Mouse (Mus musculus) cerebellum, postnatal 36 days (tissue): ENCODE data around the gene Prrc2a.
"Not testable (repeated sequence)": the region's sequence is repeated elsewhere in the genome, so short reads cannot be mapped to it uniquely, and the experiment has no call there.

Experiments used
- DNase-seq, 2 experiments: peaks; one replicate each; pipeline ENCODE4 v3.0.0; 2021 to 2022; ENCODE audit warnings: mixed read lengths in 2 of 2

Prrc2a gene

GRCm38 (mm10) chr17:35131500-35132173 lies 33.1 kb downstream of the Prrc2a start, which contains the start of gene Apom:
Gene Apom, minus strand, starts transcription at chr17:35132050.
- no peak for DNase-seq

- DNase-seq: no peak
These were observed 33.7 kb downstream of the Prrc2a start for GRCm38 (mm10) chr17:35131038-35131437.

- DNase-seq: no peak
These were observed 35.7 kb downstream of the Prrc2a start for GRCm38 (mm10) chr17:35128996-35129395.

- DNase-seq: no peak
These were observed 37.7 kb downstream of the Prrc2a start for GRCm38 (mm10) chr17:35127017-35127416.

GRCm38 (mm10) chr17:35126206-35126611 lies 38.5 kb downstream of the Prrc2a start, which contains the start of gene D17H6S53E:
Gene D17H6S53E, plus strand, starts transcription at chr17:35126373.
- peak; percentile 63 to 69 for DNase-seq

- DNase-seq: no peak
These were observed 39.1 kb downstream of the Prrc2a start for GRCm38 (mm10) chr17:35125578-35125977.

- DNase-seq: no peak
These were observed 39.6 kb downstream of the Prrc2a start for GRCm38 (mm10) chr17:35125081-35125480.

GRCm38 (mm10) chr17:35124261-35124896 lies 40.3 kb downstream of the Prrc2a start:
- not testable (repeated sequence) for DNase-seq

GRCm38 (mm10) chr17:35123287-35123686 lies 41.4 kb downstream of the Prrc2a start:
- DNase-seq: not testable (repeated sequence)

GRCm38 (mm10) chr17:35121871-35122303 lies 42.8 kb downstream of the Prrc2a start, which contains the start of gene Csnk2b:
Gene Csnk2b, minus strand, starts transcription at chr17:35122053.
- peak; percentile 66 to 77 for DNase-seq

- peak; percentile 94 to 97 for DNase-seq
These were observed 43.4 kb downstream of the Prrc2a start, which contains the start of gene Gpank1 for GRCm38 (mm10) chr17:35121143-35121799. Gene Gpank1, plus strand, starts transcription at chr17:35121455.

GRCm38 (mm10) chr17:35120745-35121142 lies 44.0 kb downstream of the Prrc2a start:
- DNase-seq: peak in 1 of 2 experiments; percentile 55

GRCm38 (mm10) chr17:35115046-35116019 lies 49.4 kb downstream of the Prrc2a start, which contains the start of gene Ly6g5b:
Gene Ly6g5b, minus strand, starts transcription at chr17:35115428.
- DNase-seq: no peak

- DNase-seq: no peak
These were observed 52.9 kb downstream of the Prrc2a start for GRCm38 (mm10) chr17:35111774-35112173.

GRCm38 (mm10) chr17:35108097-35108496 lies 56.6 kb downstream of the Prrc2a start, which contains the start of gene Ly6g5c:
Gene Ly6g5c, plus strand, starts transcription at chr17:35108279.
- DNase-seq: peak; percentile 54 to 58

GRCm38 (mm10) chr17:35106522-35106921 lies 58.2 kb downstream of the Prrc2a start:
- DNase-seq: no peak

GRCm38 (mm10) chr17:35105740-35106389 lies 58.8 kb downstream of the Prrc2a start:
- DNase-seq: peak; percentile 68 to 69

- DNase-seq: no peak
These were observed 59.9 kb downstream of the Prrc2a start for GRCm38 (mm10) chr17:35104754-35105153.

GRCm38 (mm10) chr17:35104079-35104478 lies 60.6 kb downstream of the Prrc2a start:
- DNase-seq: no peak

- no peak for DNase-seq
These were observed 61.4 kb downstream of the Prrc2a start for GRCm38 (mm10) chr17:35103221-35103690.

GRCm38 (mm10) chr17:35102299-35102698 lies 62.4 kb downstream of the Prrc2a start:
- no peak for DNase-seq
